Mouse (Mus musculus): ENCODE measurements at regions not wholly inside any gene's neighbourhood (a gene's known extent, or its start where the extent isn't known, plus 50 kb on each side); places are given as distances from the start of the nearest gene placed in this dataset.
"Not testable (repeated sequence)": the region's sequence is repeated elsewhere in the genome, so short reads cannot be mapped to it uniquely, and the experiment has no call there.

- no peak for DNase-seq
Observed at GRCm38 (mm10) chr5:45382804-45383203, 67.2 kb downstream of the Qdpr start.

- DNase-seq: no peak
Observed at GRCm38 (mm10) chr5:45378486-45378885, 71.5 kb downstream of the Qdpr start.

- no peak for DNase-seq
Observed at GRCm38 (mm10) chr5:45373069-45373468, 77.0 kb downstream of the Qdpr start.

GRCm38 (mm10) chr5:45368451-45368850 is 81.6 kb downstream of the Qdpr start:
- DNase-seq: no peak

DNA sequence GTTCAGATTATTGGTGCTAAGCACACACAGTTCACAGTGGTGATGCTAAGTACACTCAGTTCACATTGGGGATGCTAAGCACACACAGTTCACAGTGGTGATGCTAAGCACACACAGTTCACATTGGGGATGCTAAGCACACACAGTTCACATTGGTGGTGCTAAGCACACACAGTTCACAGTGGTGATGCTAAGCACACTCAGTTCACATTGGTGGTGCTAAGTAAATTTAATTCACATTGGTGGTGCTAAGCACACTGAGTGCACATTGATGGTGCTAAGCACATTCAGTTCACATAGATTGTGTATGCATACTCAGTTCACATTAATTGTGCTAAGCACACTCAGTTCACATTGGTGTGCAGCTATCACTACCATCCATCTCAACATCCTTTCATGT is 89.8 kb downstream of the Qdpr start:
- no peak for DNase-seq

- no peak for DNase-seq
Observed at GRCm38 (mm10) chr5:45340411-45340810, 109.6 kb downstream of the Qdpr start.

DNA sequence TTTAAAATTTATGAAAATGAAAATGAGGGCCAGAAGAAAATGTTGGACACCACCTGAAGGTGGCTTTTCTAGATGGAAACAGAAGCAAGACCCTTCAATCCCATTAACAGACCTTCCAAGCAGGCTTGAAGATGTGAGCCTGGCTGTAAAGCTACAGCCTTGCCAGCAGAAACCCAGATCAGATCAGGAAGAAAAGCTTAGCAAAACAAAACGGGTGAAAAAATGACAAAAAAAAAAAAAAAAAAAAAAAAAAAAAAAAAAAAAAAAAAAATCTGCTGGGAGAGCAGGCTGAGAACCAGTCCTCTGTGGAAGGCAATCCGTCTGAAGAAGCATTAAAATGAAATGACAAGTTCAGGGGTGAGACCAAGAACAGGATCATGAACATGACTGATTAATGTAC is 113.2 kb downstream of the Qdpr start:
- no peak for DNase-seq

- DNase-seq: not testable (repeated sequence)
Observed at GRCm38 (mm10) chr5:45324468-45324867, 125.6 kb downstream of the Qdpr start.

DNA sequence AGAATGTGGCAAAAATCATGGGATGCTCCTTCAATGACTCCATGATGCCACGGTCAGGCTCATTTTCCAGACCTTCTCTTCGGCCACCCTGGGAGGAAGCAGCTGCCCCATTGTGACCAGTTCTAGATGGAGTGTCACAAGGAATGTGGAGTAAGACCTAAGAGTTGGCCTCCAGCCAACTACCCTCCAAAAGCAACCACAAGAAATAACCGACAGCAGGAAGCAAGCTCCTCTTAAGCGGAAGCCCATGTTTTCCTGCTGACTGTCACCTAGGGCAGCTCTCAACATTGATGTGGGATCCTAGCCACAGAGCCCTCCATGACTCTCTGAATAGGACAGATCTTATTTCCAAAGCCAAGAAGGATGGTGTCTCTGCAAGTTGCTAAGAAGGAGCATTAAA is 126.5 kb downstream of the Qdpr start:
- no peak for DNase-seq

- DNase-seq: no peak
Observed at GRCm38 (mm10) chr5:45318026-45318425, 132.0 kb downstream of the Qdpr start.

DNA sequence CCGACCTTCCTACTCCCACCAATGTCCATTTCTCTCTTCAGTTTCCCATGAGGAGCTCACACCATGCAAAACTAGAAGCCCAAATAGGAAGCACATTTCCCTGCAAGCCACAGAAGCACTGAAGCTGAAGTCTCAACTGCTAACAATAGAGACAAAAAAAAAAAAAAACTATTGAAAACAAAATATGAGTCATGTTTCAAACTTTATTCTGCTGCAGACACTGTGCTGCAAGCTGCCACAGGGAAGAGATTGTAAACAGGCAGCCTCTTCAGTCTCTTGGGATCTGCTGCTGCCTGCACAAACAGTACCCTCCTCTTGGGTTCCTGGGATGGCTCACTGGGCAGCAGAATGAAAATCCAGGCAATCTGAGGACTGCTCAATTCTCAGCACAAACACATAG is 148.9 kb downstream of the Qdpr start:
- no peak for DNase-seq

- no peak for DNase-seq
Observed at GRCm38 (mm10) chr5:45298872-45299271, 151.2 kb downstream of the Qdpr start.

DNA sequence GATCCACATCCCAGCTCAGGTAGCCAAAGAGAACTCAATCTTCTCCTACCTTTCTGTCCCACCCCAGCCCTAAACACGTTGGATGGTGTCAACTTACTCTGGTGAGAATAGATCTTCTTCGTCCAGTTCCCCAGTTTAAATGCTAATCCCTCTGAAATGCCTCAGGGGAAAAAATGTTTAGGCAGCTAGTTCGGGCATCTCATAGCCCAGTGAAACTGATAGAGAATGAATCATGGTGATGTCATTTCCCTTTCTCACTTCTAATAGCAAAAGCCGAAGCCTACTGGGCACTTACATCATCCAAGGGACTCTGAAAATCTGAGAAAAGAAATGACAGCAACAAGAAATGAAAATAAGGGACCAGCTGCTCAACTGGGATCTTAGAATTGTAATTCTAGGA is 154.9 kb downstream of the Qdpr start:
- no peak for DNase-seq

- peak; percentile 17 for DNase-seq
Observed at GRCm38 (mm10) chr5:45292833-45293546, 157.0 kb downstream of the Qdpr start.

- DNase-seq: no peak
Observed at GRCm38 (mm10) chr5:45292383-45292782, 157.7 kb downstream of the Qdpr start.

DNA sequence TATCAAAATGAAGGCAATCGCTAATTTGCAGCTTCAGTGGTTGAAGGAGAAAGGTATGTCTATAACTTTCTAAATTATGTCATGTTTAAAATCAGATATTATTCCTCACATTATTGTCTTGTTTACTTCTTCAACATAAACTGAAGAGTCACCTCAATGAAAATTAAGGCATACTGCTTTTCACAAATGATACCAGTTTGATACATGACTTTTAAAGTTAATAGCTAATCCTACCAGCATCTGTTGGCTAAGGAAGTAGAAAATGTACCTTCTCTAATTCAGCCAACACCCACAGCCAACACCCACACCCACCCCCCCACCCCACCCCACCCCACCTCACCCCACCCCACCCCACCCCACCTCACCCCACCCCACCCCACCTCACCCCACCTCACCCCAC is 158.3 kb downstream of the Qdpr start:
- no peak for DNase-seq

GRCm38 (mm10) chr5:45291276-45291675 is 158.8 kb downstream of the Qdpr start:
- DNase-seq: no peak

- DNase-seq: no peak
Observed at GRCm38 (mm10) chr5:45286454-45286853, 163.6 kb downstream of the Qdpr start.

DNA sequence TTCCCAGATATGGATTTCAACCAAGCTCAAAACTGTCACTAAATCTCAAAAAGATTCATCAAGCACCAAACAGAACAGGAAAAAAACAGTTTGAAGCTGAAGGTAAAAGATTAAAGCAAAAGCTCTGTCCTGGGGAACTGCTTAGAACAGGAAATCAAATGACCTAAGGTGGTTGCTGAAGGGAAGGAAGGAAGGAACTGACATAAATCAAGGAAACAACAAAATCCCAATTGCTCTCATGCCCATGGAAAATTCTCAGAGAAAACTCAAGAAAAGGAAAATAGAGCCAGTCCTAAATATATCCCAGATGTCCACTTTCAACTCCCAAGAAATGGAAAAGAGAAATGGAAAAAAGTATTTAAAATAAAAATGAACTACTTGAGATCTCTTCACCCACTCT is 165.4 kb downstream of the Qdpr start:
- DNase-seq: no peak

- DNase-seq: no peak
Observed at GRCm38 (mm10) chr5:45283908-45284415, 166.1 kb downstream of the Qdpr start.

DNA sequence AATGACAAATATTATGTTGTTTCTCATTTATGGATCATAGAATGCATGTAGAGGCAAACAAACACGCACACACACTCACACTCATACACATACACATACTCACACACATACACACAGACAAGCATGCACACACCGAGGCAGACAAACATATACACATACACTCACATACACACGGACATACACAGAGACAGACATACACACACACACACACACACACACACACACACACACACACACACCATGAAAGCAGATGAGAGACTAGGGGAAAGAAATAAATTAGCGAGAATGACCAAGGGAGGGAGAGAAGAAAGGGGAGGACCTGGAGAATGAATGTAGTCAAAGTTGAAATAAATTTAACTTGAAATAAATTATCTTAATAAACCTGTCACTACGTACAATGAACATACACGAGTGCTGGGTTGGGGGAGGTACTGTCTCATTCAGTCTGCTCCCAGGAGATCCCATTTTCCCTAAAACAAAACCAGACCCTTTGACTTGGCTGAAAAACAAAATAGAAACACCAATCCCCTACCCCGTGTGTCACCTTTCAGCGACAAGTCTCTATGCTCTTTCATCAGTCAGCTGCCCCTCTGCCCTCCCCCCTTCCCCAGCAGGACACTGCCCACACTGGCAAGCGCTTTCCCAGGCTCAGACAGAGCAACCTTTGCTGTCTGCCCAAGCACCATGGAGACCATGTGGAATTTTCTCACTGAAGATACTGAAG is 167.7 kb downstream of the Qdpr start:
- DNase-seq: no peak

- peak; percentile 34 for DNase-seq
Observed at GRCm38 (mm10) chr5:45278571-45278970, 171.5 kb downstream of the Qdpr start.

GRCm38 (mm10) chr5:45278005-45278432 is 172.0 kb downstream of the Qdpr start:
- no peak for DNase-seq

DNA sequence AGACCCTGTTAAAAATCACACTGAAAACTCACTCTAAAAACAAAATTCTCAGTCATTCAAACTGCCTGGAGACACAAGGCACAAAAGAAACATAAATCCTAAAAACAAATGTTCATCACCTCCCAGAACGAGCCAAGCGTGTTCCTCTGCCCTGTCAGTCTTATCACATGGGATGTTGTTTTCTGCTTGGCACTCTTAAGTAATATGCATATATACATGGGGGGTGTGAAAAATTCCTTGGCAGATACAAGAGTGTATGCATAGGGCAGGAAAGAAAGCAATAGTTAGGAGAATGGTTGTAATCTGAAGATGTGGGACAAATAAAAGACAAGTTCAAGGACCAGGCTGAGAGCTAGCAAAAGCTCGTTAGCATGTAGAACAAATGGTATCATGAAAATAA is 179.4 kb downstream of the Qdpr start:
- DNase-seq: no peak

All from thymus, postnatal 4 days (tissue).